Mouse (Mus musculus) olfactory bulb, adult 2 months (tissue): ENCODE data around the gene A530064D06Rik.

Experiments
- CTCF ChIP-seq: fragments of 200-500 bp; IDR thresholded peaks from 2 replicates; pipeline ENCODE4 v1.5.1; 2012; ENCODE audit warnings: low read depth, mild to moderate bottlenecking, low read length, moderate library complexity; ENCODE audit not compliant: insufficient read depth
- POLR2A ChIP-seq: fragments of 200-500 bp; IDR thresholded peaks from 2 replicates; pipeline ENCODE4 v1.6.1; 2012; ENCODE audit warnings: mild to moderate bottlenecking, low read depth, low read length, moderate library complexity; ENCODE audit not compliant: insufficient read depth

DNA sequence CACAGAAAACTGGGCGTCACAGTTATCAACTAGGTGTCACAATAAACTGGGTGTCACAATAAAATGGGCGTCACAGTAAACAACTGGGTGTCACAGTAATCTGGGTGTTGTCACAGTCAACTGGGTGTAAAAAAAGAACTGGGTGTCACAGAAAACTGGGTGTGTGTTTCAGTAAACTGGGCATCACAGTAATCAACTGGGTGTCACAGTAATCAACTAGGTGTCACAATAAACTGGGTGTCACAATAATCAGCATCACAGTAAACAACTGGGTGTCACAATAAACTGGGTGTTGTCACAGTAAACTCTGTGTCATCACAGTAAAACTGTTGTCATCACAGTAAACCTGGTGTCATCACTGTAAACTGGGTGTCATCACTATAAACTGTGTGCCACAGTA lies 25.3 kb upstream of the A530064D06Rik start:
- TF ChIP-seq POLR2A (no peak), CTCF (no peak)
